Mouse (Mus musculus) 3134 (cell line): Measurements from ENCODE around the gene Prss35.

Source experiments
- DNase-seq: peaks from one replicate; pipeline ENCODE4 v3.0.0-alpha.2; 2011; ENCODE audit warnings: low spot score; ENCODE audit not compliant: insufficient read length; ENCODE audit errors: extremely low read depth

Prss35 gene

GRCm38 (mm10) chr9:86742959-86743911, at the start of gene Prss35:
Gene Prss35, plus strand, starts transcription at chr9:86743649.
- DNase-seq = no peak

GRCm38 (mm10) chr9:86693935-86694334, 49.5 kb upstream of the Prss35 start:
- DNase-seq = no peak

DNA sequence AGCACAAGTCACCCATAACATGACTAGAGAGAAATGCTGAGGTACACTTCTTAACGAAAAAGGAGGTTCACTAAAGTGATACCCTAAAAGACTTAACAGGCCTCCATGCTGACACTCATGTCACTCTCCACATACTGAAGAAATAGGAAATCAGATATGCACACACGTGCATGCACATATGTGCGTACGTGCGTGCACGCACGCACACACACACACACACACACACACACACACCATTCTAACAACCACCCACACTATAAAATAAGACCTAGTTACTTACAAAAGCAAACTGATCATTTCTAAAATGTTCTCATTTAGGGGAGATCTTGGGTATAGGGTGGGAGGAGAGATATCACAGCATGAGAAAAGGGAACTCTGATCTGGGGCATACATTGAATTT, 48.8 kb upstream of the Prss35 start:
- DNase-seq = peak; percentile 7

- peak; percentile 78 for DNase-seq
These were observed 48.1 kb upstream of the Prss35 start for GRCm38 (mm10) chr9:86695199-86695817.

- peak; percentile 77 for DNase-seq
These were observed 47.6 kb upstream of the Prss35 start, which contains the start of gene Me1 for GRCm38 (mm10) chr9:86695818-86696261. Gene Me1, minus strand, starts transcription at chr9:86695953.

GRCm38 (mm10) chr9:86701264-86701663, 42.2 kb upstream of the Prss35 start:
- no peak for DNase-seq

GRCm38 (mm10) chr9:86701844-86702243, 41.6 kb upstream of the Prss35 start:
- DNase-seq = no peak

DNA sequence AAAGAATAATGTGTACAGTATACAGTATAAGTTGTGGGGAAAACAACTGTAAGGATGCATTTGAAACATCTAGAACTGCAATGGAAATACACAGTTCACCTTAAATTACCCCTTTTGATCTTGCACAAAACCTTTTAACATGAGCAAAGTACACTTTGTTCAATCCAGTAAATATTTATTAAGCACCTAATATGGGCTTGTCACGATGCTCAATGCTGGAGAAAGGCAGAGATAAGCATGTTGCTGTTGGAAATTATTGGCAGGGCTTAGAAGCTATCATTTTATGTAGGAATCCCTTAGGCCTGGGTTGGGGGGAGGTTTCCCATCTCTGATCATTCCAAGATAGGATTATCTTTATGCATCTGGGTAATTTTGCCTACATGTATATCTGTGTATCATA, 36.0 kb upstream of the Prss35 start:
- no peak for DNase-seq

DNA sequence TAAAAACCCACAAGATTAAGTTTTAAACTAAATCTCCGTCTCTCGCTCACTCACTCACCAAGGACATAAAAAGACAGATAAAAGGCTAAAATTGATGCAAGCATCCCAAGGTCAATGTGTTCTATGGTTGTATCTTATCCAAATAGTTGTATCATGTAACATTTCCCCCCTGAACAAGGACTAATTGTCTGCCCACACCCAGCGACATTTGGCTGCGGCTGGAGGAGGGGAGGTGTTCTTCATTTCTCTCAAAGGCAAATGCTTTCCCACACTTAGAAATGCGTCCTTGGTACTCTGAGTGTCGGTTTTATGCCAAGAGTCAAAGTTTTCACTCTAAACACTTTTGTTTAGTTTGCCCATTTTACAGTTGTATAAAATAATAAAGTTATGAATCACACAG, 34.5 kb upstream of the Prss35 start:
- no peak for DNase-seq

DNA sequence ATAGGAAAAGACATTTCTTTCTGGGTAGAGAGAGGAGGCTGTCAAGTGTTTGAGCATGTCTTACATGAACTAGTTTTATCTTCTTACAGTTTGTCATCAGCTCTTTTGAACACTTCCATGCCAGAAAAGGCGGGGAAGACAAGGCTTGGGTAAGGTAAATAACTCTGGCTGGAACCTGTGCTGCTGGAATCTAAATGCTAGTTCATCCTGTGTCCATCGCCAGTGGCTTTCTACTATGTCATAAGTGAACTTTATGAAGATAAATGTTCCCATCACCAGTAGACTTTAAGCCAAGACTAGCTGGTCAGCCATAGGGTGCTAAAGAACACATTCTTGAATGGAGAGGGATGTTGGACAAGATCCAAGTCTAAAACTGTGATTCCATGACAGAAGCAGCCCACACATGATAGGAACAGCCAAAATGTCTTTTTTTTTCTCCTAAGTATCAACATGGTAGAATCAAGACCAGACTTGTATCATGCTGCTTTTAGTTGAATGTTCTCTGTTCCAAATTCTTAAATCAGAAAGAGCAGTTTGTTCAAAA, 33.3 kb upstream of the Prss35 start:
- no peak for DNase-seq

DNA sequence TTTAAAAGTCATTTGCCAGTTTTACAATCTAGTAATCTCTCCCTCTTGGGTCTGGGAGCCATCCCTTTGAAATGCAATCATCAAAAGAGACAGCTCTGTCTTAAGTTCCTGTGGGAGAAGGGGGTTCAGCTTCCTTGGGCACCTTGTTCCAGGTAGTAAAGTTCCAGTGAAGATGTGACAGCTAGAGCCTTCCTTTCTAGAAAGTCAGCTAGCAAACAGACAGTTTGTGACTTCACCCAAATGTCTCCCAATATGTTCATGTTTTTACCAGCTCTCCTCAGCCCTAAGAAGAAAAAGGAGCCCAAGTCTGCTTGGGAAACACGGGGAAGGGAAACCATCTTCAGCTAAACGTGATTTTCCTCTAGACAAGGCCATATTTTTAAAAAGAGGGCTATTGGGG, 30.8 kb upstream of the Prss35 start:
- no peak for DNase-seq

- DNase-seq = no peak
These were observed 29.4 kb upstream of the Prss35 start for GRCm38 (mm10) chr9:86714089-86714488.

GRCm38 (mm10) chr9:86716540-86716939, 26.9 kb upstream of the Prss35 start:
- no peak for DNase-seq

DNA sequence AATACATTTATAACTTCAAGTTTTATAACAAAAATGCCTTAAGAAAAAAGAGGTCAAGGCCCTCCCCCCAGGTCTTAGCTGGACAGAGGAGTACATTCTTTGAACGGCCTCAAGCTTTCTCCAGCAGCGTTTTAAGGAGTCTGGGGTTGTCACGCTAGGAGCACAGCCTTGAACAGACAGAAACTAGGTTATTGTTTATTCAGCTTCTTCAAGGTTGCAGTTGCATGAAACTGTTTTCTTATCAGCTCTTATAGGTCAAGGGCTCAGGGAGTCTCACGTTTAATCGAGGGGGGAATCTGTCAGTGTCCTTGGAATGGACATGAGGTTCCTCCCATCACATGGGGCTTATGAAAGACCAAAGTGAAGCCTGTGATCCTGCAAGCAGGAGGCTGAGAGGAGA, 26.3 kb upstream of the Prss35 start:
- no peak for DNase-seq

DNA sequence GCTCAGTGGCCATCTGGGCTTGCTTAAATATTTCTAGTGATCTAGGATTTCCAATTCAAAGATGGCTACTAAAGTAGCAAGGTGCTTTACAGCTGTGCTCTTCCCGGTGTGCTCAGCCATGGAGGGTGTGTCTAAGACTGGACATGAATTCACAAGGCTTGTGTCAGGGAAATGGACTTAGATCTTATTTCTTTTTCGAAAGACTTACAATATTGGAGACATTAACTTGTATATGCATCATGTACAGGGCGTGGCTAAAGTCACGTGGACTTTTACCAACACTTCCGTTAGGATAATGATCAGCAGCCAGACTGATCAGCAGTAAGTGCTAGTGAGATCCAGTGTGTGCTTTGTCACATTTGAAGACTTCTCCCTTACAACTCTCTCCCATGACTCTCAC, 23.2 kb upstream of the Prss35 start:
- no peak for DNase-seq

DNA sequence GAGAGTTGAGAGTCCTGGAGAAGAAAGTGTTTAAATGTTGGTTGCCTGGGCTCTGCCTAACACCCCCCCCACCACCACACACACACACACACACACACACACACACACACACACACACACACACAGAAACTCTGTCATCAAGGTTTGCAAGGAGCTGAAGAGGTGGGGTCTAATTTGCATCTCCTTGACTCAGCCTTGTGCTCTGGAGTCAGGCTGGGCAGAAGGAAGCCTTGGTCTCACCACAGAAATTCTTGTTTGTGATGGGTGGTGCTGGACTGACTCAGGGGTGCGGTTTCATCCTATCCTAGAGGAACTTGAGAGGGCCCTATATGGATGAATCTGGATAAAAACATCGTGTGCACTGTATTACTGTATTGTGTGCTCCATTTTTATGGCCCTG, 22.7 kb upstream of the Prss35 start:
- DNase-seq = peak; percentile 36

DNA sequence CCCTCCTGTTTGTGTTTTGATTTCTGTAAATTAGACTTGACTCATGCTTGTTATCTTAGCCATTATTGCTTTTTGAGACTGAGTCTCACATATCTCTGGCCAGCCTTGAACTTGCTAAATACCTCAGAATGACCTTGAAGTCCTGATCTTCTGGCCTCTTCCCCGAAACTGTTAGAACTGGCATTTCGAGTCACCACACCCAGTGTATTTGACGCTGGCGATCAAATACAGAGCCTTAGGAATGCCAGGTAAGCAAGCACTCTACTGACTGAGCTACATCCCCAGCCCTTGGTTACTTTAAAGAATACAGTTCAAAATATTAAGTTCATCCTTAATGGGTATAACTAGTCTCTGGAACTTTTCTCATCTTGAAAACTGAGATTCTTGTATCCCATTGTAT, 18.4 kb upstream of the Prss35 start:
- no peak for DNase-seq

DNA sequence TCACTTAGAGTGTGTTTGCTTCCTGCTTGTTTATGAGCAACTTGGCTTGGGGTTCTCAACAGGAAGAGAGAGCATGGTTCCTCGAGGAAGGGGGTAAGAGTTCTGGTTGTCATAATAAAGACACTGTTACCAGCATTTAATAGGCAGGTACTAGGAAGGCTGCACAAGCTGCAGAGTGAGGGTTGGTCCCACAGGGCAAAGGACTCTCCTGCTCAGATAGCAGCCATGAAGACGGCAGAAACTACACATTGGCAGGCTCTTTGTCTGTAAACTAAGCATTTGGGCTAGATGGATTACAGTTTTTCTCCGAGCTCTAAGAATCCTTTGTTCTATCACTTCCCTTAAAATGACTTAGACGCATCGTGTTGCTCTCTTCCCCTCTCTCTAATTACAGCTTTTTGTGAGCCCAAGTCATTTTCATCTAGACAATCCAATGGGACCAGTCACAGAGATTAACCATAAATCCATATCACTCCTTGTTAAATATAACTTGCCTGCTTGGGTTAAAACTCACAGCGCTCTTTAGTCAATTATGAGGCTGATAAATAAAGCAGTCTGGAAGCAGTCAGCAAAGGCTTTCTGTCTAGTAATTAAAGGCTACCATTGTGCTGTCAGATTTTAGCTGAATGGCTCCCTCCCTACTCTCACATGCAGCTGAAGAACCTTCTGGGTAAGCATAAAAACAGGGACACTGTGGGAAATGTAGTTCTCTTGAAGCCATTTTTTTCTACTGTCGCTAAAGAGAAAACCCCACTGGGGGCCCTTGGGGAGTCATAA, 17.7 kb upstream of the Prss35 start:
- DNase-seq = no peak

DNA sequence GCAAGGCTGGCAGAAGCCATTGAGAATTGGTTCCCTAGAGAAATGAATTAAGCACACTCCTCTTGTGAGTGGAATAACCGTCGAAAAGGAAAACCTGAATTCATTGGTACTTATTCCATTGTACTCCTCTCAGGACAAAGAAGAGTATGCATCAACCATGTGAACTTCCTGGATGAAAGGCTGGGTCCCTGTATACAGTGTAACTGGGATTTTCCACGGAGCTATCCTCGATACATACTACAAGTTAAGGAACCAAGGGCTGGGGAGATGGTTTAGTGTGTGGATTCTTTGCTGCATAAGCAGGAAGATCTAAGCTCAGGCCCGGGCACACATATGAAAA, 17.1 kb upstream of the Prss35 start:
- DNase-seq = no peak

DNA sequence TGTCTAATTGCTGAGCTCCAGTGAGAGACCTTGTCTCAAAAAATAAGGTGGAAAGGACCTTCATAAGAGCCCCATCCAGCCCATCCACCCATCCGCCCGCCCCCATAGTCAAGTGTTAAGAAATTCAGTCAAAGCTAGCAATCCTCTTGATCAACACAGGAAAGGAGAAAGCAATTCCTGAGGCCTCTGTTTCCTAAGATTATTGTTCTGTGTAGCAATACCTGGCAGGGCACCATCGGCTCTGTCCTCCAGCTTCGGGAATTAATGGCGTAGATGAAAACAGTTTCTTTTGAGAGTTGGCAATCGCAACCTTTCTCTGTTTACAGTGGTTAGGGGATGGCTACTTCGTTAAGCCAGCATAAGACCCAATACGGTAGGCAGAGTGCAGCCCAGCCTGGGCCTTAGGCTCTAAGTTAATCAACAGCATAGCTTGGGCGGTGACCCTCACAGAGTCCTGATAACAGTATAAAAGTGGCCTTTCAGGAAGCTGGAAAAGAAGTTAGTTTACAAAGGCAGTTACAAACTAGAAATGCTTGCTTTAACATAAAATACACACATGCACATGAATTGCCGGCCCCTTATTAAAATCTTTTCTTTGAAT, 15.1 kb upstream of the Prss35 start:
- DNase-seq = no peak

DNA sequence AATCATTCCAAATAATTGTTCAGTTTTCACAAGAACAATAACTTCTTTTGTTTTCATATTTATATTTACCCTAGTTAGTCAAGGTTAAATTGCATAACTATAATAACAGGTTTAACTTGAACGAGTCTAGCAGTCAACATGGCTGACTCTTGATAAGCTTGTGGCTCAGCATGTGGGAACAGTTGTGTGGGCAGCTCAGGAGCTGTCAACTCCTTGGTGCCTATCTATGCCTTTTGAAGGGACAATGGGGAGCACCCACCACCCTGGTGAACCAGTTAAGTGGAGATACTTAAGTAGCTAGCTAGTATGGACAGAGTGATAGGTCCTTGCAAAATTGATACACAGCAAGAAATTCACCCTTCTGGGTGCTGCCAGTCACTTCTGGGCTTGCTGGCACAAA, 14.4 kb upstream of the Prss35 start:
- no peak for DNase-seq
